Mouse (Mus musculus) limb, embryonic 13.5 days (tissue): ENCODE measurements around the gene 3110009E18Rik. TPM values are rescaled to one million over a fixed set of nuclear protein-coding genes. Genes with fewer than 3 reads are reported as not detected.

ENCODE experiments used
- ATAC-seq: fragments of 200-750 bp; cut with Nextera tagmentation; 2 replicates; pipeline ENCODE4 v1.8.0; 2017; ENCODE audit warnings: low read depth, moderate number of reproducible peaks, moderate TSS enrichment; ENCODE audit not compliant: low FRiP score
- H3K27ac ChIP-seq: fragments of 300-500 bp; sonication (generic); 2 replicates; pipeline ENCODE4 v1.5.1; 2015; ENCODE audit warnings: inconsistent platforms, mild to moderate bottlenecking, moderate library complexity
- H3K27me3 ChIP-seq: fragments of 300-500 bp; sonication (generic); 2 replicates; pipeline ENCODE4 v1.6.1; 2015; ENCODE audit warnings: mild to moderate bottlenecking, inconsistent platforms
- H3K36me3 ChIP-seq: fragments of 300-500 bp; sonication (generic); 2 replicates; pipeline ENCODE4 v1.6.1; 2015; ENCODE audit warnings: inconsistent platforms, mild to moderate bottlenecking, moderate library complexity
- H3K4me1 ChIP-seq: fragments of 300-500 bp; sonication (generic); 2 replicates; pipeline ENCODE4 v1.6.1; 2015; ENCODE audit warnings: inconsistent platforms
- H3K4me2 ChIP-seq: fragments of 300-500 bp; sonication (generic); replicated peaks from 2 replicates; pipeline ENCODE4 v1.6.1; 2015; ENCODE audit warnings: inconsistent platforms, mild to moderate bottlenecking, moderate library complexity
- H3K4me3 ChIP-seq: fragments of 300-500 bp; sonication (generic); 2 replicates; pipeline ENCODE4 v1.5.1; 2015; ENCODE audit warnings: moderate library complexity, mild to moderate bottlenecking, inconsistent platforms
- H3K9ac ChIP-seq: fragments of 300-500 bp; sonication (generic); 2 replicates; pipeline ENCODE4 v1.6.1; 2015; ENCODE audit warnings: mild to moderate bottlenecking, inconsistent platforms
- H3K9me3 ChIP-seq: fragments of 300-500 bp; sonication (generic); 2 replicates; pipeline ENCODE4 v1.6.1; 2016; ENCODE audit warnings: inconsistent platforms
- WGBS: fragments of 180-500 bp; shearing (Covaris S2); methylation state at CpG from one replicate; pipeline ENCODE4 v1.1.7; 2015; 5-methylcytosine and 5-hydroxymethylcytosine counted together
- polyA plus RNA-seq: library from polyadenylated mRNA; unstranded; fragments of >200 nt; fragmentation: Nextera tagmentation; extraction: Ambion mirVana; gene quantifications from 2 replicates; pipeline ENCODE4 v1.2.1, GENCODE M21; 2015

3110009E18Rik gene
- polyA plus RNA-seq, 1 experiment from 2014 or later = 18.9 TPM

- H3K4me2 ChIP-seq = no peak overlapping the region
- H3K27ac ChIP-seq = no peak overlapping the region
- no peaks in the 10 kb centered on the region for H3K27me3 ChIP-seq
- no peak for ATAC-seq
- no peak overlapping the region for H3K9ac ChIP-seq
- H3K4me1 ChIP-seq = no peaks in the 10 kb centered on the region
- 84% methylated on average over 1 of the region's 1 CpGs for WGBS
- no peaks in the 10 kb centered on the region for H3K9me3 ChIP-seq
- no peaks in the 10 kb centered on the region for H3K36me3 ChIP-seq
- H3K4me3 ChIP-seq = no peak overlapping the region
These were observed 11.4 kb downstream of the 3110009E18Rik start for GRCm38 (mm10) chr1:120132376-120132775.

- Histone ChIP-seq H3K4me3 (no peak overlapping the region), H3K9ac (no peak overlapping the region), H3K27me3 (no peaks in the 10 kb centered on the region), H3K9me3 (no peaks in the 10 kb centered on the region), H3K4me2 (no peak overlapping the region), H3K4me1 (no peaks in the 10 kb centered on the region), H3K36me3 (no peaks in the 10 kb centered on the region), H3K27ac (no peak overlapping the region)
- 78% methylated on average over 7 of the region's 7 CpGs for WGBS
- ATAC-seq = no peak
These were observed 15.2 kb downstream of the 3110009E18Rik start for GRCm38 (mm10) chr1:120135934-120136786.

- Histone ChIP-seq H3K4me1 (peaks cover 4% of the 10 kb centered on the region; the same call in 1 of the 2 replicates), H3K9ac (no peak overlapping the region), H3K27ac (no peak overlapping the region), H3K4me2 (no peak overlapping the region), H3K4me3 (no peak overlapping the region), H3K36me3 (no peaks in the 10 kb centered on the region), H3K27me3 (no peaks in the 10 kb centered on the region), H3K9me3 (no peaks in the 10 kb centered on the region)
- 47% methylated on average over 7 of the region's 7 CpGs for WGBS
- no peak for ATAC-seq
These were observed 18.0 kb downstream of the 3110009E18Rik start for GRCm38 (mm10) chr1:120138923-120139540.

GRCm38 (mm10) chr1:120140144-120140693 lies 19.2 kb downstream of the 3110009E18Rik start:
- H3K9ac ChIP-seq = no peak overlapping the region
- WGBS = 85% methylated on average over 9 of the region's 9 CpGs
- no peak overlapping the region for H3K27ac ChIP-seq
- ATAC-seq = no peak
- no peak overlapping the region for H3K4me3 ChIP-seq
- no peaks in the 10 kb centered on the region for H3K27me3 ChIP-seq
- H3K9me3 ChIP-seq = no peaks in the 10 kb centered on the region
- H3K4me1 ChIP-seq = peaks cover 4% of the 10 kb centered on the region; the same call in 1 of the 2 replicates
- no peak overlapping the region for H3K4me2 ChIP-seq
- no peaks in the 10 kb centered on the region for H3K36me3 ChIP-seq

- no peak for ATAC-seq
- Histone ChIP-seq H3K9me3 (no peaks in the 10 kb centered on the region), H3K27ac (no peak overlapping the region), H3K36me3 (no peaks in the 10 kb centered on the region), H3K9ac (no peak overlapping the region), H3K27me3 (no peaks in the 10 kb centered on the region), H3K4me2 (no peak overlapping the region), H3K4me1 (peaks cover 4% of the 10 kb centered on the region; the same call in 1 of the 2 replicates), H3K4me3 (no peak overlapping the region)
- WGBS = 65% methylated on average over 5 of the region's 5 CpGs
These were observed 21.6 kb downstream of the 3110009E18Rik start for GRCm38 (mm10) chr1:120142551-120142950.

GRCm38 (mm10) chr1:120145527-120146216 lies 24.7 kb downstream of the 3110009E18Rik start:
- Histone ChIP-seq H3K4me2 (no peak overlapping the region), H3K9ac (no peak overlapping the region), H3K27me3 (no peaks in the 10 kb centered on the region), H3K4me3 (no peak overlapping the region), H3K27ac (no peak overlapping the region), H3K36me3 (no peaks in the 10 kb centered on the region), H3K4me1 (peaks cover 4% of the 10 kb centered on the region; the same call in 1 of the 2 replicates), H3K9me3 (no peaks in the 10 kb centered on the region)
- WGBS = 86% methylated on average over 8 of the region's 8 CpGs
- no peak for ATAC-seq

GRCm38 (mm10) chr1:120146994-120147393 lies 26.0 kb downstream of the 3110009E18Rik start:
- Histone ChIP-seq H3K9me3 (no peaks in the 10 kb centered on the region), H3K9ac (no peak overlapping the region), H3K27me3 (no peaks in the 10 kb centered on the region), H3K4me3 (no peak overlapping the region), H3K36me3 (no peaks in the 10 kb centered on the region), H3K4me1 (peaks cover 4% of the 10 kb centered on the region; the same call in 1 of the 2 replicates), H3K4me2 (no peak overlapping the region), H3K27ac (no peak overlapping the region)
- no peak for ATAC-seq

GRCm38 (mm10) chr1:120154232-120154631 lies 33.2 kb downstream of the 3110009E18Rik start:
- no peak for ATAC-seq

GRCm38 (mm10) chr1:120155325-120155724 lies 34.3 kb downstream of the 3110009E18Rik start:
- H3K4me1 ChIP-seq = peaks cover 7% of the 10 kb centered on the region
- ATAC-seq = no peak
- H3K4me3 ChIP-seq = no peak overlapping the region
- no peak overlapping the region for H3K4me2 ChIP-seq
- H3K27me3 ChIP-seq = no peaks in the 10 kb centered on the region
- H3K9me3 ChIP-seq = no peaks in the 10 kb centered on the region
- no peak overlapping the region for H3K9ac ChIP-seq
- H3K27ac ChIP-seq = no peak overlapping the region
- WGBS = 24% methylated on average over 1 of the region's 1 CpGs
- no peaks in the 10 kb centered on the region for H3K36me3 ChIP-seq

More at GRCm38 (mm10) chr1:120154232-120154631, 33.2 kb downstream of the 3110009E18Rik start:
- no peak overlapping the region for H3K27ac ChIP-seq
- no peak overlapping the region for H3K4me2 ChIP-seq
- no peak overlapping the region for H3K4me3 ChIP-seq
- no peaks in the 10 kb centered on the region for H3K27me3 ChIP-seq
- H3K4me1 ChIP-seq = no peaks in the 10 kb centered on the region
- no peaks in the 10 kb centered on the region for H3K9me3 ChIP-seq
- H3K36me3 ChIP-seq = no peaks in the 10 kb centered on the region
- H3K9ac ChIP-seq = no peak overlapping the region

- Histone ChIP-seq H3K4me2 (no peak overlapping the region), H3K9me3 (peaks cover 4% of the 10 kb centered on the region; the same call in 1 of the 2 replicates), H3K27me3 (no peaks in the 10 kb centered on the region), H3K9ac (no peak overlapping the region), H3K4me3 (no peak overlapping the region), H3K36me3 (no peaks in the 10 kb centered on the region), H3K27ac (no peak overlapping the region), H3K4me1 (peaks cover 7% of the 10 kb centered on the region)
- WGBS = 85% methylated on average over 9 of the region's 9 CpGs
- ATAC-seq = no peak
These were observed 37.6 kb downstream of the 3110009E18Rik start for GRCm38 (mm10) chr1:120158474-120159127.

- no peak for ATAC-seq
- 92% methylated on average over 5 of the region's 5 CpGs for WGBS
These were observed 40.5 kb downstream of the 3110009E18Rik start for GRCm38 (mm10) chr1:120161502-120161901.

More at GRCm38 (mm10) chr1:120161502-120161901, 40.5 kb downstream of the 3110009E18Rik start:
- peaks cover 4% of the 10 kb centered on the region; the same call in 1 of the 2 replicates for H3K9me3 ChIP-seq
- peaks cover 7% of the 10 kb centered on the region for H3K4me1 ChIP-seq
- H3K9ac ChIP-seq = no peak overlapping the region
- no peaks in the 10 kb centered on the region for H3K36me3 ChIP-seq
- H3K4me3 ChIP-seq = no peak overlapping the region
- H3K4me2 ChIP-seq = no peak overlapping the region
- no peak overlapping the region for H3K27ac ChIP-seq
- H3K27me3 ChIP-seq = no peaks in the 10 kb centered on the region
